Mouse (Mus musculus): ENCODE measurements around the gene Svs1. TPM values are rescaled to one million over a fixed set of nuclear protein-coding genes. Genes with fewer than 3 reads are reported as not detected.
A peak's percentile ranks its signal among the peaks of the same experiment; 100 is the strongest.

Gene Svs1
- polyA plus RNA-seq, 1 experiment from 2014 or later: not detected

GRCm38 (mm10) chr6:48998796-48999195 is 12.1 kb downstream of the Svs1 start:
- Histone ChIP-seq H3K4me3 (ENCODE audit: low read depth, low read length) (no peak overlapping the region), H3K9ac (ENCODE audit: low read length) (no peak overlapping the region), H3K27ac (replicated peaks) (no peak overlapping the region), H3K4me2 (replicated peaks; ENCODE audit: low read depth) (no peak overlapping the region), H3K36me3 (ENCODE audit: control insufficient read depth, insufficient read depth, low read length) (no peaks in the 10 kb centered on the region), H3K4me1 (replicated peaks; ENCODE audit: control insufficient read depth, insufficient read depth) (no peaks in the 10 kb centered on the region), H3K27me3 (ENCODE audit: control insufficient read depth, insufficient read depth, low read length) (no peaks in the 10 kb centered on the region), H3K9me3 (ENCODE audit: control insufficient read depth, low read length) (no peaks in the 10 kb centered on the region)
- DNase-seq (ENCODE audit: low spot score): no peak
- WGBS: 82% methylated on average over 4 of the region's 4 CpGs
- no peak for ATAC-seq (ENCODE audit: low FRiP score, low TSS enrichment)
- no peak for TF ChIP-seq CTCF (IDR thresholded peaks at IDR 0.05; ENCODE audit: low read depth)
- no peak for TF ChIP-seq EP300 (optimal IDR thresholded peaks at IDR 0.05)

GRCm38 (mm10) chr6:49003381-49003780 is 16.7 kb downstream of the Svs1 start:
- ATAC-seq (ENCODE audit: low FRiP score, low TSS enrichment): no peak
- Histone ChIP-seq H3K27ac (replicated peaks) (no peak overlapping the region), H3K9me3 (ENCODE audit: control insufficient read depth, low read length) (no peaks in the 10 kb centered on the region), H3K4me2 (replicated peaks; ENCODE audit: low read depth) (no peak overlapping the region), H3K4me1 (replicated peaks; ENCODE audit: control insufficient read depth, insufficient read depth) (no peaks in the 10 kb centered on the region), H3K36me3 (ENCODE audit: control insufficient read depth, insufficient read depth, low read length) (no peaks in the 10 kb centered on the region), H3K9ac (ENCODE audit: low read length) (no peak overlapping the region), H3K27me3 (ENCODE audit: control insufficient read depth, insufficient read depth, low read length) (no peaks in the 10 kb centered on the region), H3K4me3 (ENCODE audit: low read depth, low read length) (no peak overlapping the region)
- TF ChIP-seq CTCF (IDR thresholded peaks at IDR 0.05; ENCODE audit: low read depth): peak; percentile 66
- no peak for TF ChIP-seq EP300 (optimal IDR thresholded peaks at IDR 0.05)
- 26% methylated on average over 4 of the region's 4 CpGs for WGBS
- peak; percentile 52 for DNase-seq (ENCODE audit: low spot score)

- WGBS: under 1% methylated on average over 9 of the region's 9 CpGs
- H3K36me3 ChIP-seq (ENCODE audit: control insufficient read depth, insufficient read depth, low read length): no peaks in the 10 kb centered on the region
- peak; percentile 71 for ATAC-seq (ENCODE audit: low FRiP score, low TSS enrichment)
- no peak overlapping the region for H3K9ac ChIP-seq (ENCODE audit: low read length)
- peak overlapping the region; percentile 52 for H3K4me2 ChIP-seq (replicated peaks; ENCODE audit: low read depth)
- H3K27ac ChIP-seq (replicated peaks): no peak overlapping the region
- no peaks in the 10 kb centered on the region for H3K27me3 ChIP-seq (ENCODE audit: control insufficient read depth, insufficient read depth, low read length)
- DNase-seq (ENCODE audit: low spot score): peak; percentile 77
- no peaks in the 10 kb centered on the region for H3K9me3 ChIP-seq (ENCODE audit: control insufficient read depth, low read length)
- H3K4me3 ChIP-seq (ENCODE audit: low read depth, low read length): peak overlapping the region; percentile 37
- TF ChIP-seq CTCF (IDR thresholded peaks at IDR 0.05; ENCODE audit: low read depth) (peak; percentile 90), EP300 (optimal IDR thresholded peaks at IDR 0.05) (no peak)
- no peaks in the 10 kb centered on the region for H3K4me1 ChIP-seq (replicated peaks; ENCODE audit: control insufficient read depth, insufficient read depth)
Measured at GRCm38 (mm10) chr6:49007981-49008380, 21.3 kb downstream of the Svs1 start.

- H3K4me1 ChIP-seq (replicated peaks; ENCODE audit: control insufficient read depth, insufficient read depth): no peaks in the 10 kb centered on the region
- H3K27ac ChIP-seq (replicated peaks): no peak overlapping the region
- H3K4me3 ChIP-seq (ENCODE audit: low read depth, low read length): peak overlapping the region; percentile 37
- DNase-seq (ENCODE audit: low spot score) (no peak), ATAC-seq (ENCODE audit: low FRiP score, low TSS enrichment) (no peak)
- no peaks in the 10 kb centered on the region for H3K36me3 ChIP-seq (ENCODE audit: control insufficient read depth, insufficient read depth, low read length)
- H3K27me3 ChIP-seq (ENCODE audit: control insufficient read depth, insufficient read depth, low read length): no peaks in the 10 kb centered on the region
- no peaks in the 10 kb centered on the region for H3K9me3 ChIP-seq (ENCODE audit: control insufficient read depth, low read length)
- no peak overlapping the region for H3K9ac ChIP-seq (ENCODE audit: low read length)
- WGBS: 13% methylated on average over 13 of the region's 13 CpGs
- peak overlapping the region; percentile 52 for H3K4me2 ChIP-seq (replicated peaks; ENCODE audit: low read depth)
- no peak for TF ChIP-seq CTCF (IDR thresholded peaks at IDR 0.05; ENCODE audit: low read depth)
- TF ChIP-seq EP300 (optimal IDR thresholded peaks at IDR 0.05): no peak
Measured at GRCm38 (mm10) chr6:49008420-49009160, 21.9 kb downstream of the Svs1 start.

- Histone ChIP-seq H3K27ac (replicated peaks) (no peak overlapping the region), H3K4me2 (replicated peaks; ENCODE audit: low read depth) (peak overlapping the region; percentile 52), H3K9ac (ENCODE audit: low read length) (no peak overlapping the region), H3K9me3 (ENCODE audit: control insufficient read depth, low read length) (no peaks in the 10 kb centered on the region), H3K4me1 (replicated peaks; ENCODE audit: control insufficient read depth, insufficient read depth) (no peaks in the 10 kb centered on the region), H3K27me3 (ENCODE audit: control insufficient read depth, insufficient read depth, low read length) (no peaks in the 10 kb centered on the region), H3K4me3 (ENCODE audit: low read depth, low read length) (no peak overlapping the region), H3K36me3 (ENCODE audit: control insufficient read depth, insufficient read depth, low read length) (no peaks in the 10 kb centered on the region)
- WGBS: 12% methylated on average over 7 of the region's 7 CpGs
- no peak for ATAC-seq (ENCODE audit: low FRiP score, low TSS enrichment)
- no peak for DNase-seq (ENCODE audit: low spot score)
- TF ChIP-seq CTCF (IDR thresholded peaks at IDR 0.05; ENCODE audit: low read depth): no peak
- no peak for TF ChIP-seq EP300 (optimal IDR thresholded peaks at IDR 0.05)
Measured at GRCm38 (mm10) chr6:49009161-49009555, 22.5 kb downstream of the Svs1 start.

- Histone ChIP-seq H3K4me2 (replicated peaks; ENCODE audit: low read depth) (no peak overlapping the region), H3K4me3 (ENCODE audit: low read depth, low read length) (no peak overlapping the region), H3K4me1 (replicated peaks; ENCODE audit: control insufficient read depth, insufficient read depth) (no peaks in the 10 kb centered on the region), H3K36me3 (ENCODE audit: control insufficient read depth, insufficient read depth, low read length) (no peaks in the 10 kb centered on the region), H3K9ac (ENCODE audit: low read length) (no peak overlapping the region), H3K27me3 (ENCODE audit: control insufficient read depth, insufficient read depth, low read length) (no peaks in the 10 kb centered on the region), H3K9me3 (ENCODE audit: control insufficient read depth, low read length) (no peaks in the 10 kb centered on the region), H3K27ac (replicated peaks) (no peak overlapping the region)
- DNase-seq (ENCODE audit: low spot score): no peak
- ATAC-seq (ENCODE audit: low FRiP score, low TSS enrichment): no peak
- 85% methylated on average over 1 of the region's 1 CpGs for whole genome bisulfite sequencing
- no peak for TF ChIP-seq EP300 (optimal IDR thresholded peaks at IDR 0.05)
- peak; percentile 49 for TF ChIP-seq CTCF (IDR thresholded peaks at IDR 0.05; ENCODE audit: low read depth)
Measured at GRCm38 (mm10) chr6:49009665-49010064, 23.0 kb downstream of the Svs1 start.

All from stomach, postnatal 0 days (tissue).